Mouse (Mus musculus): Measurements from ENCODE around the gene Pbrm1.

DNA sequence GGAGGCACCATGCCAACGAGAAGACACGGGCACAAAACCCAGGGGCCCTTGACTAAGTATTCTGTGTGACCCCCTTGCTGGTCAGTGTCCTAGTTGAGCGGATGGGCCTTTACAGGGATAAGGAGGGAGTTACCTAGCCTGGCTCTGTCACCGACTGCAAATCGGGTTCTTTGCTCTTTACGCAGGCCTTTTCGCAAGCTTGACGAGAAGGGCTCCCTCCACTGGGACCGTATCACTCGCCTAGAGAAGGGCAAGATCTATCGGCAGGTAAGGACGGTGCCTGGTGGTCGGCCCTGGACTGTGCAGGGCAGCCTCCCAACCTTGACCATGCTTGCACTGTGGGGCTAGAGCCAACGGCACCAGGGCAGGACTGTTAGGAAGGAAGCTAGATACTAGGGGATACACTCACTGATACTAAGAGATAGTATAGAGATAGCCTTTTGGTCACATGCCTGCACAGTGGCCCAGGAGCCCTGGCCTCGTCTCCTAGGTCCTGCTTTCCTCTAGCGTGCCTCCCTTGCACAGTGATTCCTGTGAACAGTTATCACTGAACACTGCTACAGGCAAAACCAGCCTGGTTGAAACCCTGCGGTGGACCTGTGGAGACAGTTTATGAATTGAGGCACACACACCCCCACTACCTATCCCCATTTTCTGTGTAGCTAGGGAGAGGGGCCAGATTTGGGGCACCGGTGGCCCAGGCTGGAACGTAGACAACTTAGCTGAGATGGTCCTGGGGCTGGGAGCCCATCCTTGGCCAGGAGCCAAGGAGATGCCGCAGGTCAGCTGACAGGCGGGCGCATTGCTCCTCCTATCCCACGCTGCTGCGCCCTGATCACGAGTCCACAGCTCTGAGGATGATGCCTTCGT lies 117.7 kb downstream of the Pbrm1 start:
- TF ChIP-seq EP300 (optimal IDR thresholded peaks at IDR 0.05): no peak
- no peak for TF ChIP-seq CTCF (IDR thresholded peaks at IDR 0.05; ENCODE audit: low read depth)

Measured in stomach, postnatal 0 days (tissue).